Mouse (Mus musculus) splenic B cell, adult 2 months (primary cell): ENCODE measurements around the gene Ibsp.
A peak's percentile ranks its signal among the peaks of the same experiment; 100 is the strongest.

ENCODE experiments used
- DNase-seq: peaks from one replicate; pipeline ENCODE4 v3.0.0-alpha.2; 2011; ENCODE audit warnings: low read depth, low spot score
- H3K27me3 ChIP-seq: 2 replicates; pipeline ENCODE4 v1.6.1; 2012; ENCODE audit warnings: mild to moderate bottlenecking, low read length, moderate library complexity, mixed read lengths; ENCODE audit not compliant: control insufficient read depth, poor library complexity, insufficient read depth, severe bottlenecking
- H3K36me3 ChIP-seq: 2 replicates; pipeline ENCODE4 v1.6.1; 2012; ENCODE audit warnings: mild to moderate bottlenecking, low read length, moderate library complexity, mixed read lengths; ENCODE audit not compliant: control insufficient read depth, poor library complexity, insufficient read depth, severe bottlenecking

Gene Ibsp

DNA sequence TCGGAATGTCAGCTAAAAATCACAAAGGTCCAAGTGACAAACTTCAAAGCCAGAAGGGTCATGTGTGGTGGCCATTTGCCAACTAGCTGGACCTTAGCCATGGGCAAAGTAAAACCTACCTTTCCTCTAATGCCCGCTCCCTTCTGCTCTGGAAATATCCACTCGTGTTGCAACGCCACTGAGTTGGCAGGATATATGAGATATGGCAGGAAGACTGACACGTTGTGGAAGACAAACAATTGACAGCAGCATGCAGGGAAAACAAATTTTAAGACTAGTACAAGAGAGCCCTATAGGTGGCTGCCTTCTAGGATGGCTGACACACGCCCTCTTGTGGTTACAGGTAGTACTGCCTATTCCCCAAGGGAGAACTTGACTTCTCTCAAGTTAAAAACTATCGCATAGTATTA is 34.3 kb downstream of the Ibsp start:
- Histone ChIP-seq H3K27me3 (no peaks in the 10 kb centered on the region), H3K36me3 (no peaks in the 10 kb centered on the region)
- DNase-seq = peak; percentile 43

DNA sequence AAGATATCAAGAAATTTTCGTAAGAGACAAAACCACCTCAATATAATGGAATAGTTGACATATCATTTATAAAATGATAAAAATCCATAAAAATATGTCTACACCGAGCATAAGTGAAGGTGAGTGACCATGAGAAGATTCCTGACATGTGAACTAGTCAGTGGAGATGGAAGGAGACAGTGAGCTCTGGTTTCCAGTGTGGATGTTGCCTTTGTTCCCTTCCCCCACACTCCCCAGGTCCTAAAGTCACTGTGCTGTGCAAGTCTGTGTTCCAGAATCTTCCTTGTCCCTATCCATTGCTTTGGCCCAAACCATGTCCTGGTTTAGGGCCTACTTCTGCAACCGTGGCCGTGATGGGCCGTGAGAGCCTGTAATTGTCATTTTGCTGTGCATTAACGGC is 34.7 kb downstream of the Ibsp start:
- Histone ChIP-seq H3K27me3 (no peaks in the 10 kb centered on the region), H3K36me3 (no peaks in the 10 kb centered on the region)
- DNase-seq = no peak

- no peak for DNase-seq
- Histone ChIP-seq H3K27me3 (no peaks in the 10 kb centered on the region), H3K36me3 (no peaks in the 10 kb centered on the region)
Measured at GRCm38 (mm10) chr5:104334516-104334915, 35.5 kb downstream of the Ibsp start.

DNA sequence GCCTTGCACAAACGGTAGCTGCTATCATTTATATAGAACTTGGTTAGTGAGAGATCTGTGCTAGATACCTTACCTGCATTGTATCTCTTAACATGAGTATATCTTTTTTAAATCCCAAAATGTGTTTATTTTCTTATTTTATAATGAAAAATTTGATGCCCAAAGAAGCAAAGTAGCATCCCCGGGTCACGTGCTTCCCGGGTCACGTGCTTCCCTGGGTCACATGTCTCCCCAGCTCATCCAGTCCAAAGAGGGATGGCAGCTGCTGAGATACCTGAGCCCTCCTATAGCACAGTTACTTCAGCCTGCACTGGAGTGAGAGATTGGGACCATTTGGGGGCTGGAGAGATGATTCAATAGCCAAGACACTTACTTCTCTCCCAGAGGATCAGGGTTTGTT is 37.0 kb downstream of the Ibsp start:
- no peak for DNase-seq
- Histone ChIP-seq H3K27me3 (no peaks in the 10 kb centered on the region), H3K36me3 (no peaks in the 10 kb centered on the region)

DNA sequence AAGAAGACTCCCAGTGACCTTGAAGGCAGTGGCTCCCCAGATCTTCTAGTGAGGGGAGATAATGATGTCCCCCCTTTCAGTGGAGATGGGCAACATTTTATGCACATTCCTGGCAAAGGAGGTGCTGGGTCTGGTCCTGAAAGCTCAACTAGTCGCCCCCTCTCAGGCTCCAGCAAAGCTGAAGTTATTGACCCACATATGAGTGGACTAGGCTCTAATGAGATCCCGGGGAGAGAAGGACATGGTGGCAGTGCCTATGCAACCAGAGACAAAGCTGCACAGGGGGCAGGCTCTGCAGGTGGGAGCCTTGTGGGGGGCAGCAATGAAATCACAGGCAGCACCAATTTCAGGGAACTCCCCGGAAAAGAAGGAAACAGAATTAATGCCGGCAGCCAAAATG is 38.5 kb downstream of the Ibsp start:
- Histone ChIP-seq H3K36me3 (no peaks in the 10 kb centered on the region), H3K27me3 (no peaks in the 10 kb centered on the region)
- DNase-seq = no peak

DNA sequence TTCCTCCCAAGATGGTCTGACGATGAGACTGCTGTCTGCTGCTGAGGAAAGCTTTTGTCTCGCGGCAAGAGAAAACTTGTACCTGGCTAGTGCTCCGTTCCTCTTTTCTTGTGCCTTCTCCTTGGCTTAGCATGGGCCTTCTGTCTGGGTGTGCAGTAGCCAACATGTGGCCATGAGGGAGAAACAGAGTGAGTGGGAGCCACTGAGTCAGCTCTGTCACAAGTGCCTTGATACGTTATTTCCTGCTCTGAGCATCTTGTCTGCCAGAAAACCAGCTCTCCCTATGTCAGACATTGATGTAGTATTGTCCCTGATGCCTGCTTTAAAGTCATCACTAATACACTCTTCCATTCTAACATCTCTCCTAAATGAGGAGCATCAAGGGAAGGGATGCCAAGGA is 40.0 kb downstream of the Ibsp start:
- no peak for DNase-seq
- no peaks in the 10 kb centered on the region for H3K27me3 ChIP-seq
- no peaks in the 10 kb centered on the region for H3K36me3 ChIP-seq

GRCm38 (mm10) chr5:104339706-104340512 is 40.9 kb downstream of the Ibsp start:
- Histone ChIP-seq H3K36me3 (no peaks in the 10 kb centered on the region), H3K27me3 (no peaks in the 10 kb centered on the region)
- peak; percentile 26 for DNase-seq

DNA sequence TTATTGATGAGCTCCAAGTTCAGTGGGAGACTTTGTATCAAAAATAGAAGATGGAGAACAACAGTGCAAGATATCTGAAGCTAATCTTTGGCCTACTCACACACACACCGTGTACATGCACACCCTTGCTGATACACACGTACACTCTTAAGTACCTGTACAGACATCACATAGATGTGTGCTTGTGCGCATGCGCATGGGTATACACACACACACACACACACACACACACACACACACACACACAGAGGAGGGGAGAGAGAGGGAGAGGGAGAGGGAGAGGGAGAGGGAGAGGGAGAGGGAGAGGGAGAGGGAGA is 41.5 kb downstream of the Ibsp start:
- Histone ChIP-seq H3K27me3 (no peaks in the 10 kb centered on the region), H3K36me3 (no peaks in the 10 kb centered on the region)
- no peak for DNase-seq

DNA sequence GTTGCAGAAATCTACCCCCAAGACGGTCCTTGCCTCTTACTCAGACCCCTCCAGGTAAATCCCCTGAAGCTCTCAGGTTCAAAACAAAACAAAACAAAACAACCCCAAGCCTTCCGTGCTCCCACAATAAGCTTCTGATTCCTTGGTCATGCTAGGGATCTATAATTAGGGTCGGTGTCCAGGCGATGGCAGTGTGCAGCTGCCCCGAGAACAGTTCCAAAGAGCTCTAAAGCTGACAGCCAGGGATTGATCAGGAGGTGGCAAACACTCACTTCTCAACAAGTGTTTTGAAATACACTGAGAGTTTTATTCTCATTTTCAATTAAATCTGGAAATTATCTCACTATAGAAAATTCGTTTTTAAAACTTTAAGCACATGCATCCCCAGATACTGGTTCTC is 43.9 kb downstream of the Ibsp start:
- Histone ChIP-seq H3K36me3 (no peaks in the 10 kb centered on the region), H3K27me3 (no peaks in the 10 kb centered on the region)
- no peak for DNase-seq

DNA sequence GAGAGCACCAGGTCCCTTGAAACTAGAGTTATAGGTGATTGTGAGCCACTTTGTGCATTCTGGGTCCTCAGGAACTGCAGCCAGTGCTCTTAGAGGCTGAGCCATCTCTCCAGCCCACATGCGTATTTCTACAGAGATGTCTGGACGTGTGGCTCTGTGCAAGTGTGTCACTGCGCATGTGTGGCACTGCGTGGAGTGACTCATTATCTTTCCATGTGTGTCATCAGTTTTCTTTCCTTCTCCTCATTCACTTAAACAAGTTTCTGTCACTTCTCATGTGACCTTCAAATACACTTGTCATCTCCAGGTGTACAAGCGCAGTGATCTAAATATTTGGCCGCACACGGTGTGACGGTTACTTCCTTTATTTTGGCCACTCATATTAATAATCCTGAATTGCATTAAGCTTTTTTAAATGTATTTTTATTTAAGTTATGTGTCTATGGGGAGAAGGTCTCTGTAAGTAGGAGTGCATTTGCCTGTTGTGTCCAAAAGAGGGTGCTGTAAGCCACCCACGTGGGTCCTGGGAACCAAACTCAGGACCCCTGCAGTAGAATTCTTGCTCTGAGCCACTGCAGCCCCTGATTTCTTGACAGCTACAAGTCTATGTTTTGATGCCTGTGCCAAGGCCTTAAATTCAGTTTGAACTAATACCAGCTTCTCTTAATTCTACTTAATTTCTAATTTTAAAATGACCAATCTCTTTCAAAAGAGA is 45.7 kb downstream of the Ibsp start:
- Histone ChIP-seq H3K36me3 (no peaks in the 10 kb centered on the region), H3K27me3 (no peaks in the 10 kb centered on the region; the same call in 1 of the 2 replicates)
- DNase-seq = peak; percentile 32

DNA sequence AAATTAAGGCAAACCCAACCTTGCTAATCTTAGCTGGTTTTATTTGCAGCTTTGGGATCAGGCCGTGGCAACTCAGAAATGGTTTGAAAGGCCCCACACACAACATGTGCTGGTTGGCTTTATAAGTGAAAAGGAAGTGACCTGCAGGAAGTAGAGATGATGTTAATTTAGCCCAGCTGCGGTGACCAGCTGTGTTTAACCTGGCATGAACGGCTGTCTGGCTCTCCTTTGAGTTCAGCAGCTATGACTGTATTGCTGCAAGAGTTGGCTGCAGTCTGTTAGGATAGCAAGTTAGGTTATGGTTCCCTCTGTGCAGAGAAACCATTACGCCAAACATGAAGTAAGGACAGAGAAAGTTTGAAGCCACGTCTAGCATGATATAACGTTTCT is 46.3 kb downstream of the Ibsp start:
- no peaks in the 10 kb centered on the region; the same call in 1 of the 2 replicates for H3K27me3 ChIP-seq
- DNase-seq = peak; percentile 32
- H3K36me3 ChIP-seq = no peaks in the 10 kb centered on the region

GRCm38 (mm10) chr5:104351041-104351440 is 52.1 kb downstream of the Ibsp start:
- DNase-seq = no peak
- Histone ChIP-seq H3K36me3 (no peaks in the 10 kb centered on the region), H3K27me3 (no peaks in the 10 kb centered on the region; the same call in 1 of the 2 replicates)

- no peak for DNase-seq
- H3K27me3 ChIP-seq = no peaks in the 10 kb centered on the region; the same call in 1 of the 2 replicates
- H3K36me3 ChIP-seq = no peaks in the 10 kb centered on the region
Measured at GRCm38 (mm10) chr5:104351874-104352273, 52.9 kb downstream of the Ibsp start.

GRCm38 (mm10) chr5:104357575-104357974 is 58.6 kb downstream of the Ibsp start:
- Histone ChIP-seq H3K27me3 (no peaks in the 10 kb centered on the region), H3K36me3 (no peaks in the 10 kb centered on the region)
- no peak for DNase-seq

DNA sequence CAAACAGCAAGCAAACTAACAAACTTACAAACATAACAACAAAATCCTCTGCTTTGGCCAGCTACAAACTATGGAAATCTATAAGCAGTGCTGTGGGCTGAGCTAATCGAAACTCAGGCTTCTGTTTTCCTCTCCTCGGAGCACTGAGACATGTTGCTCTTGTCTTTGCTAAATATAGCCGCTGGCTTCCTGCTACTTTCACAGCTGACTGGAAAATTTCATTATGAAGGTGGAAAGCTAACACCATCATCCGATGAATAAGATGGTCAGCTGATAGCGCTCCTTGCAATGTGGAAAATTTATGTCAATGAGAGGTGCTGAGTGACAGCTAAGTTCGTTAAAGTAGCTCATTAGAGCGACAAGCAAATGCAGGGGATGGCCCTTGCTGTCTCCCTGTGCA is 59.6 kb downstream of the Ibsp start:
- DNase-seq = peak; percentile 33
- Histone ChIP-seq H3K27me3 (no peaks in the 10 kb centered on the region), H3K36me3 (no peaks in the 10 kb centered on the region)
